Mouse (Mus musculus) forebrain, embryonic 13.5 days (tissue): ENCODE data around the gene Eri3. TPM values are rescaled to one million over a fixed set of nuclear protein-coding genes. Genes with fewer than 3 reads are reported as not detected.

ENCODE experiments used
- ATAC-seq: fragments of 200-750 bp; cut with Nextera tagmentation; 2 replicates; pipeline ENCODE4 v1.8.0; 2017
- H3K27ac ChIP-seq: fragments of 300-500 bp; sonication (generic); 2 replicates; pipeline ENCODE4 v1.5.1; 2015; ENCODE audit warnings: inconsistent platforms, mild to moderate bottlenecking, moderate library complexity
- H3K27me3 ChIP-seq: fragments of 300-500 bp; sonication (generic); 2 replicates; pipeline ENCODE4 v1.6.1; 2015; ENCODE audit warnings: mild to moderate bottlenecking, inconsistent platforms
- H3K36me3 ChIP-seq: fragments of 300-500 bp; sonication (generic); 2 replicates; pipeline ENCODE4 v1.6.1; 2015; ENCODE audit warnings: mild to moderate bottlenecking, inconsistent platforms; ENCODE audit not compliant: poor library complexity, severe bottlenecking
- H3K4me1 ChIP-seq: fragments of 300-500 bp; sonication (generic); 2 replicates; pipeline ENCODE4 v1.6.1; 2015; ENCODE audit warnings: inconsistent platforms
- H3K4me2 ChIP-seq: fragments of 300-500 bp; sonication (generic); 2 replicates; pipeline ENCODE4 v1.6.1; 2015; ENCODE audit warnings: inconsistent platforms, mild to moderate bottlenecking, moderate library complexity
- H3K4me3 ChIP-seq: fragments of 300-500 bp; sonication (generic); 2 replicates; pipeline ENCODE4 v1.5.1; 2015; ENCODE audit warnings: mild to moderate bottlenecking, inconsistent platforms
- H3K9ac ChIP-seq: fragments of 300-500 bp; sonication (generic); 2 replicates; pipeline ENCODE4 v1.6.1; 2015; ENCODE audit warnings: mild to moderate bottlenecking, inconsistent platforms
- H3K9me3 ChIP-seq: fragments of 300-500 bp; sonication (generic); replicated peaks from 2 replicates; pipeline ENCODE4 v1.6.1; 2016; ENCODE audit warnings: inconsistent platforms
- WGBS: fragments of 180-500 bp; shearing (Covaris S2); methylation state at CpG from one replicate; pipeline ENCODE4 v1.1.7; 2015; 5-methylcytosine and 5-hydroxymethylcytosine counted together
- polyA plus RNA-seq: library from polyadenylated mRNA; unstranded; fragments of >200 nt; fragmentation: Nextera tagmentation; extraction: Ambion mirVana; gene quantifications from 2 replicates; pipeline ENCODE4 v1.2.1, GENCODE M21; 2015

Gene Eri3
- polyA plus RNA-seq, 1 experiment from 2014 or later: 188 TPM

- peaks cover 54% of the 10 kb centered on the region for H3K36me3 ChIP-seq
- no peaks in the 10 kb centered on the region for H3K27me3 ChIP-seq
- no peak overlapping the region for H3K27ac ChIP-seq
- H3K4me3 ChIP-seq: no peak overlapping the region
- no peak for ATAC-seq
- no peaks in the 10 kb centered on the region for H3K9me3 ChIP-seq
- 69% methylated on average over 2 of the region's 2 CpGs for WGBS
- no peak overlapping the region for H3K9ac ChIP-seq
- peaks cover 25% of the 10 kb centered on the region for H3K4me1 ChIP-seq
- no peak overlapping the region for H3K4me2 ChIP-seq
Measured at GRCm38 (mm10) chr4:117585995-117586394, 35.8 kb downstream of the Eri3 start.

- no peak overlapping the region for H3K9ac ChIP-seq
- no peak; the same call in 1 of the 2 replicates for ATAC-seq
- peaks cover 62% of the 10 kb centered on the region for H3K36me3 ChIP-seq
- no peaks in the 10 kb centered on the region for H3K9me3 ChIP-seq
- no peak overlapping the region for H3K27ac ChIP-seq
- 27% methylated on average over 4 of the region's 4 CpGs for WGBS
- H3K4me3 ChIP-seq: no peak overlapping the region
- no peaks in the 10 kb centered on the region for H3K27me3 ChIP-seq
- H3K4me1 ChIP-seq: peaks cover 22% of the 10 kb centered on the region
- H3K4me2 ChIP-seq: no peak overlapping the region
Measured at GRCm38 (mm10) chr4:117587447-117587846, 37.3 kb downstream of the Eri3 start.

DNA sequence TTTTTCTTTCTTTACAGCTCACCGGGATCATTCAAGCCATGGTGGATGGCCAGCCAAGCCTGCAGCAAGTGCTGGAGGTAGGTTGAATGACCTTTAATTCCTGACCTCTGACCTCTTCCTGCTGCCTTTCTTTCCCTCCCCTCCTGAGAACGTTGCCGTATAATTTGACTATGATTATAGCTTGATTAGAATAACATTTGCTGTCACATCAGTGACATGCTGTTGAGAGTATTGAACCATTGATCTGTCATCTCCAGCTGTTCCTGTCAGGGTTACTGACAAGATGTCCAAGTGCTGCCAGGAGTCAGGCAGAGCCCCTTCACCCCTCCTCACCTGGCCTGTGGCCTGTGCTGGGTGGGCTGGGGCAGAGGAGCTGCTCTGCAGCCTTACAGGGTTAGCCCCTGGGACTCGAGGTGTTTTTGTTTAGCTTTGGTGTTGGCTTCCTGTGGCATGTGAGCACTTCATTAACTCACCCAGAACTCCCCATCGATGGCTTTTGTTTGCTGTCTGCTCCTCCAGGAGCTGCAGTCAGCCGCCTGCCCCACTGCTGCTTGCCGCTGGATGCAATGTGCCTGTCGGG, 39.0 kb downstream of the Eri3 start:
- peaks cover 62% of the 10 kb centered on the region for H3K36me3 ChIP-seq
- 18% methylated on average over 8 of the region's 8 CpGs for WGBS
- no peak overlapping the region for H3K4me3 ChIP-seq
- H3K27me3 ChIP-seq: no peaks in the 10 kb centered on the region
- H3K27ac ChIP-seq: peak overlapping the region; percentile 59; the same call in 1 of the 2 replicates
- H3K4me2 ChIP-seq: no peak overlapping the region
- peaks cover 22% of the 10 kb centered on the region for H3K4me1 ChIP-seq
- H3K9me3 ChIP-seq: no peaks in the 10 kb centered on the region
- H3K9ac ChIP-seq: 0 out of 2 replicates have a peak overlapping the region, but pooled peaks have one; percentile 9
- ATAC-seq: no peak

DNA sequence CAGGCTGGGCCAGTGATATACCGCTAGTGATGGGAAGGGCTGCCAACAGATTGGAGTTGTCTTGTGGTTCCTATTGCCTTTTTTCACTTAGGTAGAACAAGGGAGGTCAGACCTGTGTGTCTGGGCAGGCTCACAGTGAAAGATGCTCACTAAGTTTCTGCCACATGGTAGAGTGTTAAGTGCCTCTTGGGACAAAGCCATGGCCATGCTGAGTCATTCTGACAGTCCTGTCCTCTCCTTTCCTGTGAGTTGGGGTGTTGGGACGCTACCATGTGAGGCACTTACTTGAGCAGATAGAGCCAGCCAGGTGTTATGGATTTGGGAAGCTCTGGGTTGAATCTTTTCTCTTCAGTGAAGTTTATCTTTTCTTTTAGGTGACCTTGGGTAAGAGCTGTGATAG, 40.6 kb downstream of the Eri3 start:
- Histone ChIP-seq H3K27ac (no peak overlapping the region), H3K4me1 (peaks cover 22% of the 10 kb centered on the region), H3K4me3 (no peak overlapping the region), H3K4me2 (no peak overlapping the region), H3K9me3 (no peaks in the 10 kb centered on the region), H3K9ac (no peak overlapping the region), H3K36me3 (peaks cover 59% of the 10 kb centered on the region), H3K27me3 (no peaks in the 10 kb centered on the region)
- no peak for ATAC-seq
- whole genome bisulfite sequencing: 96% methylated on average over 2 of the region's 2 CpGs

- ATAC-seq: no peak
- Histone ChIP-seq H3K9ac (no peak overlapping the region), H3K36me3 (peaks cover 68% of the 10 kb centered on the region), H3K9me3 (no peaks in the 10 kb centered on the region), H3K27me3 (no peaks in the 10 kb centered on the region), H3K4me1 (peaks cover 18% of the 10 kb centered on the region), H3K27ac (no peak overlapping the region), H3K4me3 (no peak overlapping the region), H3K4me2 (no peak overlapping the region)
- 83% methylated on average over 5 of the region's 5 CpGs for WGBS
Measured at GRCm38 (mm10) chr4:117592206-117592605, 42.0 kb downstream of the Eri3 start.

DNA sequence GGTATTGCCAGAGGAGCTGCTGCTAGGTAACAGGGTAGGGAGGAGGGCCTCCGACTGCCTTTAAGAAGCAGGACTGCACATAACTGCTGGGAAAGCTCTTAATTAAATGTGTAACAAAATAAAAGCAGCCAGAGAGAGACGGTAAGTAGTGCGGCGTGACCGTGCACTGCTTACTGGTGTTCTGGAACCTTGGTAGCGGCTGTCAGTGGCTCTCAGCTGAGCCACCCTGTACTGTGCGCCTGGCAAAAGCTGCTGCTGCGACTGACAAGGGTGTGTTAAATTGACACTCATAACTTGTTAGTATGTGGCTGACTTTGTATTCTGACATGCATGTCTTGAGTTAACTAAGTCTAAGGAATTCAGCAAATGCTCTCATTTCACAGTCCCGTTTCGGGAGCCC, 45.1 kb downstream of the Eri3 start:
- no peak overlapping the region for H3K4me2 ChIP-seq
- H3K36me3 ChIP-seq: peaks cover 74% of the 10 kb centered on the region
- H3K9ac ChIP-seq: no peak overlapping the region
- 65% methylated on average over 10 of the region's 10 CpGs for WGBS
- H3K4me3 ChIP-seq: no peak overlapping the region
- H3K27me3 ChIP-seq: no peaks in the 10 kb centered on the region
- H3K4me1 ChIP-seq: peaks cover 7% of the 10 kb centered on the region; the same call in 1 of the 2 replicates
- H3K9me3 ChIP-seq: no peaks in the 10 kb centered on the region
- no peak overlapping the region for H3K27ac ChIP-seq
- no peak for ATAC-seq

GRCm38 (mm10) chr4:117599986-117600565, 49.9 kb downstream of the Eri3 start:
- H3K9ac ChIP-seq: no peak overlapping the region
- no peak overlapping the region for H3K4me3 ChIP-seq
- no peak overlapping the region for H3K27ac ChIP-seq
- H3K4me2 ChIP-seq: no peak overlapping the region
- 50% methylated on average over 7 of the region's 7 CpGs for whole genome bisulfite sequencing
- H3K27me3 ChIP-seq: no peaks in the 10 kb centered on the region
- no peaks in the 10 kb centered on the region for H3K9me3 ChIP-seq
- ATAC-seq: no peak
- peaks cover 34% of the 10 kb centered on the region for H3K4me1 ChIP-seq
- H3K36me3 ChIP-seq: peaks cover 45% of the 10 kb centered on the region

DNA sequence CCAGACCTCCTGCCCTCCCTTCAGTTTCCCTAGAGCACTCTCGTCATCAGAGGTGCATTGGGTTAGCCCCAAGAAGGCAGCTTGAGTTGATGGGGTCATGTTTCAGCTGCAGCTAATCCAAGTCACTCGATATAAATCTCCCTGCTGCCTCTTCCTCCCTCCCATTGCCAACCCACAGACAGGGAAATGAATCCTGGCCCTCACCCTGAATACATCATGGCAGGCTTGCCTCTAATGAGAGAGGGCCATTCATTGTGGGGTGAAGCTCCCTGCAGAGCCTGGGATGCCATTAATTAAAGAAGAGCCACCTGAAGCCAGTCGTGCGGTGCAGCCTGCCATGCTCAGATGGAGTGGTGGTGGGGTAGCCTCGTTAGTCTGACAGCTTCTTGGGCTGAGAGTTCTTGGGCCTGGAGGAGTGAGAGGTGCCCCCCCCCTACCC, 51.2 kb downstream of the Eri3 start:
- 0 out of 2 replicates have a peak overlapping the region, but pooled peaks have one; percentile 61 for H3K27ac ChIP-seq
- peak; percentile 62; the same call in 1 of the 2 replicates for ATAC-seq
- no peaks in the 10 kb centered on the region for H3K27me3 ChIP-seq
- H3K36me3 ChIP-seq: peaks cover 42% of the 10 kb centered on the region
- no peak overlapping the region for H3K9ac ChIP-seq
- no peak overlapping the region for H3K4me2 ChIP-seq
- H3K4me1 ChIP-seq: peaks cover 43% of the 10 kb centered on the region
- H3K4me3 ChIP-seq: no peak overlapping the region
- no peaks in the 10 kb centered on the region for H3K9me3 ChIP-seq
- 5% methylated on average over 5 of the region's 5 CpGs for whole genome bisulfite sequencing

GRCm38 (mm10) chr4:117605099-117605953, 55.2 kb downstream of the Eri3 start:
- Histone ChIP-seq H3K27me3 (no peaks in the 10 kb centered on the region), H3K4me3 (no peak overlapping the region), H3K4me1 (peaks cover 45% of the 10 kb centered on the region), H3K36me3 (peaks cover 21% of the 10 kb centered on the region), H3K9me3 (no peaks in the 10 kb centered on the region), H3K9ac (peak overlapping the region; percentile 38), H3K27ac (peak overlapping the region; percentile 74), H3K4me2 (no peak overlapping the region)
- 35% methylated on average over 16 of the region's 16 CpGs for WGBS
- ATAC-seq: 0 out of 2 replicates have a peak, but pooled peaks have one; percentile 20

DNA sequence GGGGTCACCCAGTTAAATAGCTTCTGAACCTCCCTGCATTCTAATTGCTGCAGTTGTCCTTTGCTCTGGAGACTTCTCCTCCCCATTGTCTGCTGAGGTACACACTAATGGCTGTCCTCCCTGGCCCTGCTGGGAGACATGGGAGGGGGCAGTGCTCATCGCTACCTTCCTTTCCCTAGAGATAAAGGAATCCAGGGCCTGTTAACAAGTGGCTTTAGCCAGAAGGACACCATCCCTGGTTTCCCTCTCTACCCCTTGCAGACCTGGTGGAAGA, 55.7 kb downstream of the Eri3 start:
- Histone ChIP-seq H3K4me1 (peaks cover 40% of the 10 kb centered on the region), H3K36me3 (peaks cover 23% of the 10 kb centered on the region), H3K27me3 (no peaks in the 10 kb centered on the region), H3K4me2 (no peak overlapping the region), H3K9me3 (no peaks in the 10 kb centered on the region), H3K4me3 (no peak overlapping the region), H3K9ac (no peak overlapping the region), H3K27ac (peak overlapping the region; percentile 74; the same call in 1 of the 2 replicates)
- no peak for ATAC-seq
- 58% methylated on average over 1 of the region's 1 CpGs for WGBS

GRCm38 (mm10) chr4:117606831-117607610, 56.9 kb downstream of the Eri3 start:
- no peak for ATAC-seq
- Histone ChIP-seq H3K27ac (no peak overlapping the region), H3K4me2 (no peak overlapping the region), H3K36me3 (peaks cover 28% of the 10 kb centered on the region), H3K4me3 (no peak overlapping the region), H3K27me3 (no peaks in the 10 kb centered on the region), H3K9me3 (no peaks in the 10 kb centered on the region), H3K9ac (no peak overlapping the region), H3K4me1 (peaks cover 29% of the 10 kb centered on the region)
- WGBS: 89% methylated on average over 5 of the region's 5 CpGs

GRCm38 (mm10) chr4:117608265-117608664, 58.1 kb downstream of the Eri3 start:
- Histone ChIP-seq H3K4me2 (no peak overlapping the region), H3K27me3 (no peaks in the 10 kb centered on the region), H3K9ac (no peak overlapping the region), H3K9me3 (no peaks in the 10 kb centered on the region), H3K27ac (peak overlapping the region; percentile 31; the same call in 1 of the 2 replicates), H3K4me1 (peaks cover 29% of the 10 kb centered on the region), H3K4me3 (no peak overlapping the region), H3K36me3 (peaks cover 33% of the 10 kb centered on the region)
- no peak for ATAC-seq
- 77% methylated on average over 9 of the region's 9 CpGs for WGBS
